Mouse (Mus musculus): ENCODE results near the gene Arhgap28. TPM values are rescaled to one million over a fixed set of nuclear protein-coding genes. Genes with fewer than 3 reads are reported as not detected.

The Arhgap28 gene
- total RNA-seq, 2 experiments from 2014 or later, result 0.45 to 0.99 TPM

DNA sequence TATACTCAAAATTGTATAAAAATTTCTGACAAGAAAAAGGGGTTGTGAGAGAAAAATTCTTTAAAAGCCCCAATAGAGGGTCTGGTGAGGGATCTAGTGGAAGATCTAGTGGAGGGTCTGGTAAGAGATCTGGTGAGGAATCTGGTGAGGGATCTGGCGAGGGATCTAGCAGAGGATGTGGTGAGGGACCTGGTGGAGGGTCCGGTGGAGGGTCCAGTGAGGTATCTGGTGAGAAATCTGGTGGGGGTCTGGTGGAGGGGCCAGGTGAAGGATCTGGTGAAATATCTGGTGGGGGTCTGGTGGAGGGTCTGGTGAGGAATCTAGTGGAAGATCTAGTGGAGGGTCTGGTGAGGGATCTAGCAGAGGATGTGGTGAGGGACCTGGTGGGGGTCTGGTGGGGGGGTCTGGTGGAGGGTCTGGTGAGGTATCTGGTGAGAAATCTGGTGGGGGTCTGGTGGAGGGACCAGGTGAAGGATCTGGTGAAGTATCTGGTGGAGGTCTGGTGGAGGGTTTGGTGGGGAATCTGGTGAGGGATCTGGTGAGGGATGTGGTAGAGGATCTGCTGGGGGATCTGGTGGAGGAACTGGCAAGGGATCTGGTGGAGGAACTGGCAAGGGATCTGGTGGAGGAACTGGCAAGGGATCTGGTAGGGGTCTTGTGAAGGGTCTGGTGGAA, 10.4 kb downstream of the Arhgap28 start:
- DNase-seq (ENCODE audit: low spot score in 2 of 2), result no peak

DNA sequence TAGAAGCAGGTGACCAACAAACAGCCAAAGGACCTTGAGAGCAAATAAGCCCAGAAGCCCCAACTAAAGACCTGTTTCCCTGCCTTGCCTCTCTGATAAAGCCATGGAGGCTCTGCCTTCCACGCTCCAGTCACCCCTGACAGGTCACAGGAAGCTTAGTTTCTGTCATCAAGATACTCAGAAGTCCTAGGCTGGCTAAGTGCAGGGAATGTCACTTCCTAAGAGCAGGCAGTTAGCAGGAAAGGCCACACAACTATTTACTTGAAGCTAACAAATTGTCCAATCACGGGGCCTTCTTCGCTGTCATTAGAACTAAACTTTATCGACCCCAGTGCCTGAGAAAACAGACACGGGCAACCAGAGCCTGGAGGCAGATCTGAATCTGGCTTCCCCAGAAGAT, 14.2 kb downstream of the Arhgap28 start:
- DNase-seq (ENCODE audit: low spot score in 2 of 2), result no peak

- no peak for DNase-seq (ENCODE audit: low spot score in 2 of 2)
Measured at GRCm38 (mm10) chr17:67988920-67989621, 14.8 kb downstream of the Arhgap28 start.

- no peak for DNase-seq (ENCODE audit: low spot score in 2 of 2)
Measured at GRCm38 (mm10) chr17:67985532-67985931, 18.4 kb downstream of the Arhgap28 start.

DNA sequence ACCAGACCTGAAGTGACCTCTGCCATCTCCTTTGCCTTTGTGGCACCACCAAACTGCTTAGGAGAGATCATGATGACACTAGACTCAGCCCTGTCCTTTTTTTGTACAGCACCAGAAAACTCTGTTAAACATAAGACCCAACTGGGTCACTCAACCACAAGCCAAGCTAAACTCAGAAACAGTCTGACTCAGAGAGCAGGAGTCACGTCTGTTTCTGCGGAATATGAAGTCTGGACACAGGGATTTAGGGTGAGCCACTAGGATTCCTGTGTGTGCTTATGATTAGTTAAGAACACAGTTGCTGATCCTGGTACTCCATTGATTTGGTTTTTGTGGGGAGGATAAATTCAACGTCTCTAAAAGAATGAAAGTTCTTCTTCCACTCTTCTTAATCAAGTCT, 23.3 kb downstream of the Arhgap28 start:
- no peak for DNase-seq (ENCODE audit: low spot score in 2 of 2)

DNA sequence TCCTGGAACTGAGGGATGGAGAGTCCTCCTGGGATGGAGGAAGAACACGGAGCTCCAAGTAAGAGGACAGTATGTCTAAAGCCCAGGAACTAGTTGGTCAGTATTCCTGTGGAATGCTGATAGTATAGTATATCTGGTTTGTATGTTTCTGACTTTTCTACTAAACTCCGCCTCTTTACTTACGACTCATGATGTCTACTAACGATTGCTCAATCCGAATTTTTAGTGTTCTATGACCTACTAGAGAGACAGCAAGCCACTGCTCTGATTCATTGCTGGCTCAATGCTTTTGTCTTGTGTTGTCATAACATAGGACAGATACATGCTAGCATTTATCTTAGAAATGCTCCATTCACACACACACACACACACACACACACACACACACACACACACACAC, 24.7 kb downstream of the Arhgap28 start:
- no peak for DNase-seq (ENCODE audit: low spot score in 2 of 2)

DNA sequence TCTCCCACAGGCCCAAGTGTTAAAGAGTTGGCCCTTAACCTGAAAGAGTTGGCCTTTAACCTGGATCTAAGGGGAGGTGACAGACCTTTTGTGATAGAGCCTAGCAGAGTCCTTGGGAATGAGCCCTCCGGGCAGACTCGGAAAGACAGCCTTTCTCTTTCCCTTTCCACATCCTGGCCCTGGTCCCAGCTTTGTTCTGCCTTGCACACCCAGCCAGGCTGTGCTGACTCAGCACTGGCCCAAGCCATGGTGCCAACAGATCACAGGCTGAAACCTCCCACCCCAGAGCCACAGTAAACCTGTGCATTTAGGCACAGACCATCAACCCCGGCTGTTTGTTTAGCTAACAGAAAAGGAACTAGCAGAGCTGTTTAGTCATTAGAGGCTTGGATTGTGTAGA, 25.1 kb downstream of the Arhgap28 start:
- peak in 1 of 2 experiments; percentile 12 for DNase-seq (ENCODE audit: low spot score in 2 of 2)

DNA sequence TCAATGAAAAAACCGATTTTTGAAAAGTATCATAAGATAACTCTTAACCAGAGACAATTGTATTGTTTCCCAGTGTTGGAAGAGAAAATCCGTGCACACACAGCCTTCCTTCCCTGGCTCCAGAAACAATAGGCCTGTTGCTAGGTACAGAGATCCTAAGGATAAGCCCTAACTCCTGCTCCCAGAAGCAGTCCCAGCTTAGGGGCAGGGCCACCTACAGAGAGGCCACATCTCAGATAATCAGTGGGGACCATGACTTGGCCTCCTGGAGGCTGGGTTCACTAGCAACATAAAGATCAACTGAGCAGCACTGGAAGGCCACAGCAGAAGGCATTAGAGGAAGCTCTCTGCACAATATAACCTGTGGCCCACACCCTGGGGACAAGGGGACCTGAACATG, 27.5 kb downstream of the Arhgap28 start:
- DNase-seq (ENCODE audit: low spot score in 2 of 2), result no peak

DNA sequence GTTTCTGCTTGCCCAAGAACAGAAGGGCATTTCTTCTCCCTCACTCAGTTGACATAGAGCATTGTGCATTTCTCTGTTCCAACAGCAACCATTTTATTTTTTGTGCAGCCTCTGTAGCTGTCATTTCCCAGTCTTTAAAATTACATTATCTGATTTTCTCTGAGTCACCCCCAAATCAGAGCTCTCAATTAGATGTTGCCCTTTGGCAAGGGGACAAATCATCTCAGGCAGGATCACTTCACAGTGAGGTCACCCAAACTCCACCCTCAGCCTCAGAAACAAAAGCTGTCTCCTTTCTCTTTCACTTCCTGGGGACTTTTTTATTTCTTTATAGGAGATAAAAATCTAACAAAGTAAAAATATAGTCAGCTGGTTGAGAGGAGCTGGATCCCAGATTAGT, 27.9 kb downstream of the Arhgap28 start:
- DNase-seq (ENCODE audit: low spot score in 2 of 2), result no peak

- DNase-seq (ENCODE audit: low spot score in 2 of 2), result no peak
Measured at GRCm38 (mm10) chr17:67974679-67975078, 29.2 kb downstream of the Arhgap28 start.

GRCm38 (mm10) chr17:67966853-67967540, 36.9 kb downstream of the Arhgap28 start:
- no peak for DNase-seq (ENCODE audit: low spot score in 2 of 2)

DNA sequence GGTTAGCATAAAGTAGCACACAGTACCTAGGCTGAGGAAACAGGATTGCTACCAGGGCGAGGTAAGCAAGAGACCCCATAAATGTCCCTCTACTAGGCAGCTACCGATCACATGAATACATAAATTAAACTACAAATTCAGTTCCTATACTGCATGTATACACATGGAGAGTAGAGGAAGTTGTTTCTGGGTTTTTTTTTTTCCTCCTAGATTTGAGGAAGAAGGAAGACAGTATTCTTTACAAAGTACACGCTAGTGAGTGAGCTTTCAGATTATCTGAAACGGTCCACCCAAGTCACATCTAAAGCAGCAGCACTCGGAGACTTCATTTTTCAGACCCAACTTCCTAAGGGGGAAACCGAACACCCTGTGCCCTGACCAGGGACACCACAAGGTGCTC, 41.1 kb downstream of the Arhgap28 start:
- DNase-seq (ENCODE audit: low spot score in 2 of 2), result no peak

DNA sequence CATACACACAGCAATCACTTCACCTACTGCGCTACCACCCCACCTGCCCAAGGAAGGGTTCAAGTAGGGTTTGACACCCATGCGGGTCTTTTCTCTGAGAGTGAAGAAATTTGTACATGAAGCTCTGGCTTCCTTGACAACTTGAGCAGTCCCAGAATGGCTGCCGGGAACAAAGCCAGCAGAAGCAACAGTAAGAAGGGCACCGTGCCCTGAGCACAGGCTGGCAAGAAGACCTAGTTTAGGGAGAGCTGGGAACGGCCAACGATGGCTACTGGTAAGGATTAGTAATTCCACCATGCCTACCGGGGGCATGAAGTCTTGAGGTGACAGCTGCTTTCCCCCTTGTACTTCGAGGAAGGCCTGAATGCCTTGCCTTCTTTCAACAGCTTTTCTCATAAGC, 41.9 kb downstream of the Arhgap28 start:
- DNase-seq (ENCODE audit: low spot score in 2 of 2), result peak; percentile 18 to 31

DNA sequence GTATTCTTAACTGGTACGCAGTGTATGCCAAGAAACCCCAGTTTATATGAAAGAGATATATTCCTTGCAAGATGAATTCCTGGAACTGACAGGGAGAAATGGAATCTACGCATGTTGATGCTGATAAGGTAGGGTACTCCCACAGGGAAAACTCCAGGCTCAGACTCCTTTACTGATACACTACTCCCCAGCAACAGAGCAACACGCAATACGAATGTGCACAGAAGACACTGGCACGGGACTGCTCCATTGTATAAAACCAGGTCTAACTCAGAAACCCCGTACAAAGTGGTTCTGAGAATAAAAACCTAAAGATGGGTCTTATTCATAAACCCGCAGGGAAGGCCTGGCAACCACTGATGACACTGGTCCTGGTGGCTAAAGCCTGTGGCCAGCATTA, 45.0 kb downstream of the Arhgap28 start:
- DNase-seq (ENCODE audit: low spot score in 2 of 2), result no peak

DNA sequence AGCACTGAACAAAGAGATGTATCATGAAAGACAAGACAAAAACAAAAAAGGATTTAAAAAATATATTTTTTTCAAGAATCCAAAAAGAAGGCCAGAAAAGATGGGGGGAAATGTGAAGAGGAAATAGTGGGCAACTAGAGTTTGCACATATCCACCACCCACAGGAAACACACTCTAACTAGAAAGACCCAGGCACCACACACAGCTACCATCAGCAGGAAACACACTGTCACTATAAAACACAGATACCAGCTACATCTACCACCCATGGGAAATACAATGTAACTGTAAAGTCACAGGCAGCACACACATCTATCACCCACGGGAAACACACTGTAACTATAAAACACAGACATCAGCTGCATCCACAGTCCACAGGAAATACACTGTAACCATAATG, 46.3 kb downstream of the Arhgap28 start:
- no peak for DNase-seq (ENCODE audit: low spot score in 2 of 2)

DNA sequence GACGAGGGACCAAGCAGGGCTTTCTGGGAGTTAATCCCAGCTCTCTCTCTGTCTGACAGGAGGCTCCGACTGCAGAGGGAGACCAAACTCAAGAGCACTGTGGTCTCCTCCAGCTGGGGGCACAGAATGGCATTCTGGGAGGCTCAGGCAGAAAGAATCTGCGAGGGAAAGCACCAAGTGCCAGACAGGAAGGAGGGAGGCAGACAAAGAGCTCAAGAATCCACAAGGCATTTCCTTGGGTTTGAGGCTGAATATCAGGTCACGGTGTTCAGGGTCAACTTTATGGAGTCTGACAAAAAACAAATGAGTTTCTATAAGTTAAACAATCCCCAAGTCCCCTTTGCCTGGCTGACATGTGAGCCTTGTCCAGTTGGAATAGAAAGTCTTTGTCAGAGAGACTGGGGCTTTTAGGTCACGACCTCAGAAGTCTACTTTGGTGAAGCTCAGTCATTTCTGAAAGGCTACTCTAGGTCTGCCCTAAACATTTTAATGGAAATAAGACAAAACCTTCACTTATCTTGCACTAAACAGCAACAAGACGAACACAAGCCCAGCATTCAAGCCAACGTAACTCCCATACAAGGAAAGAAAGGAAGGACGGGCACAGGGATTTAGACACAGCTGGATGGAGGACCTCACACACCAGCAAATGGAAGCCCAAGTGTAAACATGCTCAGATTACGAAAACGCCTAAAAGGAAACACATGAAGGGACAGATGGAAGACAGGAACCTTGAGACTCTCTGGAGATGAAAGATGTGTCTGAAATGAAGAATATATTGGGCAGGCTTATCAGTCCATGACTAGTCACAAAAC, 47.8 kb downstream of the Arhgap28 start:
- no peak for DNase-seq (ENCODE audit: low spot score in 2 of 2)

DNA sequence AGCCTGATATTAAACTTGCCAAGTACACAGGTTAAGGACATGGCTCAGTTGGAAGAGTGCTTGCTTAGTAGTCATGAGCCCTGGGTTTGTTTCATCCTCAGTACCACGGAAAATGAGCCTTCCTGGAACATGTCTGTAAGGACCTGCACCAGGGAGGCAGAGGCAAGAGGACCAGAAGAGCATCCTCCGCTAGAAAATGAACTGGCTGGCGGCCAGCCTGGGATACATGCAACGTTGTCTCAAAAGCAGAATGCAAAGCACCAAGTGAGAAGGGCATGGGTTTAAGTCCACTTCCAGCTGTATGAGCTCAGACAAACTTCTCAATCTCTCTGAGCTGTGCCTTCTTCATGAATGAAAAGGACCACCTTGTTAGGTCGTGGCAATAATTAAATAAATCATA, 49.0 kb downstream of the Arhgap28 start:
- no peak for DNase-seq (ENCODE audit: low spot score in 2 of 2)

- no peak for DNase-seq (ENCODE audit: low spot score in 2 of 2)
Measured at GRCm38 (mm10) chr17:67950523-67951213, 53.3 kb downstream of the Arhgap28 start.

DNA sequence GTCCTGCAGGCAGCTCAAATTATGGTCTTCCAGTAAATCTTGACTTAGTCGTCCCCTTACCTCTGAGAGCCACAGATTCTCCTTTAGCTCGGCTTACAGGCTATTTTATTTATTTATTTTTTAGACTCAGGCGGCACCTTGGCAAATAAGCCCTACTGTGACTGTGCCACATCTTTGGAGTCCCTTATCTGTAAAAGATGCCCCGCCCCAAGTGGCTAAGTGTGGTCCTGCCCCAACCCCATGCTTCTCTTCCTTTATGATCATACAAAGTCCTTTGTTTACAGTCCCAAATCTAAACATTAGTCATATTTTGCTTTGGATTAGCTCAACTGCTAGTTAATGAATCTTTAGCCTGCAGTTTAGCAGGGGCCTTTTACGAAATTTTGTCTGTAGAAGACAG, 55.3 kb downstream of the Arhgap28 start:
- no peak for DNase-seq (ENCODE audit: low spot score in 2 of 2)

DNA sequence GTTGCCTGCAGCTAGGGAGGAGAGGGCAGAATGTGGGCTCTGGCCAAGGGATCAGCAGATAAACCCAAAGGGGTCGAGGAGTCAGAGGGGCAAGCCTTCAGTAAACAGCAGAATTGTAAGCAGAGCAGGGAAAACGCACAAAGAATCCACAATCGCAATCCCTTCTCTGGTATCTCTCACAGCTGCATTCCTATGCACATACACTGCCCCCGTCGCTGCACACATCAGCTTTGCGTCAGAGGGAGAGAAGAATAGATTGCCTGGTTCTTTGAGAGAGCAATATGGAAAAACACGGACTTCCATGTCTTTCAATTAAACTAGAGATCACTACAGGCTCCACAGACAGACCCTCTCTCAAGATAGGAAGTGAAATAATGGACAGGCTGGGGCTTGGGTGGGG, 58.5 kb downstream of the Arhgap28 start:
- DNase-seq (ENCODE audit: low spot score in 2 of 2), result no peak

GRCm38 (mm10) chr17:67944256-67944655, 59.7 kb downstream of the Arhgap28 start:
- no peak for DNase-seq (ENCODE audit: low spot score in 2 of 2)

All from layer of hippocampus, postnatal 14 days (tissue).